Mouse (Mus musculus) hindlimb bud, embryonic 11.5 days (tissue): ENCODE measurements around the gene Mms19.
"Not testable (repeated sequence)": the region's sequence is repeated elsewhere in the genome, so short reads cannot be mapped to it uniquely, and the experiment has no call there.

Experiments
- DNase-seq: peaks from one replicate; pipeline ENCODE4 v3.0.0-alpha.2; 2012; ENCODE audit warnings: low read depth, low spot score; ENCODE audit errors: extremely low spot score

The Mms19 gene

GRCm38 (mm10) chr19:41934124-41934523 is 46.8 kb downstream of the Mms19 start:
- no peak for DNase-seq

- peak; percentile 93 for DNase-seq
Observed at GRCm38 (mm10) chr19:41933179-41934086, 47.5 kb downstream of the Mms19 start, which contains the start of the genes Exosc1 and Zdhhc16. Exosc1 (minus strand) TSS chr19:41933423. Zdhhc16 (plus strand) TSS chr19:41933480.

DNA sequence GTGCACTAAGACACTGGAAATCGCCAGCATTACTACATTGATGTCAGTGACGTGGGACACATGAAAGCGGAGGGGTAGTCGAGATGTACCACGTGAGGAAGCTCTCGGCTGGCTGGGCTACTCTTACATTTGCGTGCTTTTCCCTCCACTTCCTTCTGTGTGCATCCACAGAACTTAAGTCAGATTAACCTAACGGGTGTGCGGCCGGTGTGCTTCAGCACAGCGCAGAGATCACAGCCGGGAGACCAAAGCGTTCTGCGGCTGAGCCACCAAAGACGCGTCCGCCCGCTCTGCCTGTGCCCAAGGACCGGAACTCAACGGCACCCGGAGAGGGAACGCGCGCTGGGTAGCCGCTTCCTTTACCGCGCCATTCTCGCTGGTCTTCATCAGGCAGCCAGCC is 48.3 kb downstream of the Mms19 start:
- DNase-seq = no peak

DNA sequence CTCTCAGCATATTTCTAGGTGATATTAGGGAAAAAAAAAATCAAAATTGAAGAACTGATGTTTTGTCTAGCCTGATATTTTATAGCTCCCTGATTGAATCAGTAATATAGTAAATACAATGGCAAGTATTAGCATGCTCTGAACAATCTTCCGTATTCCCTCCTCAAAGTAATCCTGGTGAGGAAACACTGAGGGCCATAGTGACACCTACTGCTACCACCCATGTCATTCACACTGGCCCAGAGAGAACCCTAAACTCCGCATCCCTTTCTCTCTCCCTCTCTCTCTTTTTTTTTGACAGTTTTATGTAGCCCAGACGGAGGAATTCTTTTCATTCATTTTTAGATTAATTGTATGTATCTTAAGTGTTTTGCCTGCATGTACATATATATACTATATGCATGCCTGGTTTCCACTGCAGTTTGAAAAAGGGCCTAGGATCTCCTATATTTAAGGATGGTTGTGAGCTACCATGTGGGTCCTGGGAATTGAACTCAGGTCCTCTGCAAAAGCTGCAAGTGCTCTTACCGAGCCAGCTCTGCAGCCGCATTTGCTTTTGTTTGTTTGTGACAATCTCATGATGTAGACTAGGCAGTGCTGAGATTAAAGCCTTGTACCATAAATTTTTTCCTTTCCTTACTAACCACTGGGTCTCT is 60.4 kb downstream of the Mms19 start:
- no peak for DNase-seq

- no peak for DNase-seq
Observed at GRCm38 (mm10) chr19:41919471-41919870, 61.5 kb downstream of the Mms19 start.

GRCm38 (mm10) chr19:41916853-41917252 is 64.1 kb downstream of the Mms19 start:
- no peak for DNase-seq

- DNase-seq = no peak
Observed at GRCm38 (mm10) chr19:41915294-41915693, 65.7 kb downstream of the Mms19 start.

DNA sequence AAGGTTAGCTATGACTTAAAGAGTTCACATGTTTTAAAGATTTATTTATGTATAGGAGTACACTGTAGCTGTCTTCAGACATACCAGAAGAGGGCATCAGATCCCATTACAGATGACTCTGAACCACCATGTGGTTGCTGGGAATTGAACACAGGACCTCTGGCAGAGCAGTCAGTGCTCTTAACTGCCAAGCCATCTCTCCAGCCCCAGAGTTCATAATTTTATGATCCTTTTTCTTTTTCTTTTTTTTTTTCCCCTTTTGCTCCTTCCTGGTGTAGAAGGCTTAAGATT is 66.4 kb downstream of the Mms19 start:
- not testable (repeated sequence) for DNase-seq

DNA sequence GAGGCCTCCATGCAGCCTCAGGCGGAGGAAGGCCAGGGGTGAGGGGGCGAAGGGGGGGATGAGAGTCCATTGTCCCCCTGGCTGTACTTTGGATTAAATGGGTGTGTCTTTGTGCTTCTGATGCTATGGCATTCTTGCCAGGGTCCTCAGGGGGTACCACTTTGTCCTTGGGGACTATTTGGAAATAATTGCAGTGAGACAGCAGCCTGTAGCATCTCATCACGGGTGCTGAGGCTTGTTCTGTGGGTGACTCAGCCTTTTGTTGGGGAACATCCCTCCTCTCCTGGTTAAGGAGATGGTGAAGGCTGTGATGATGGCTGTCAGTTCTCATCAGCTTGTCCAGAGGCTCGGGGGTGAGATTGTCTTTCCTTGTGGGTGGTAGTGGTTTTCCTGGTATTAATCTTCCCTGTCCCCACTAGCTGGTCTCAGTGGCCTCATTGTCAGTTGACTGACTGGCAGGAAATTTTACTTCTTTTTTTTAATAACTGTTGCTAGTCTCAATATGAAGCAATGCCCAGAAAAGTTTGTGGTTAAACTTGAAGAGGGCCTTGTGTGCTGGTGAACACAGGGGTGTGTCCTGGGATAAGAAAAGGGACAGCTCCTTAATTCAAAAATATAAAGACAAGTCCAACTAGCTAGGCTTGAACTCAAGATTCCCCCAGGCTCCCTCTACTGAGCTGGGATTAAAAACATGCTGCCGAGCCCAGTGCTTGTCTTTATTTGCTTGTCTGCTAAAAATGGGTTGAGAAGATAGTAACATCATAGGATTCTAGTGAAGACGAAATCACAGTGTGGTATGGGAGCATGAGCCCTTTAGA is 67.0 kb downstream of the Mms19 start:
- no peak for DNase-seq

DNA sequence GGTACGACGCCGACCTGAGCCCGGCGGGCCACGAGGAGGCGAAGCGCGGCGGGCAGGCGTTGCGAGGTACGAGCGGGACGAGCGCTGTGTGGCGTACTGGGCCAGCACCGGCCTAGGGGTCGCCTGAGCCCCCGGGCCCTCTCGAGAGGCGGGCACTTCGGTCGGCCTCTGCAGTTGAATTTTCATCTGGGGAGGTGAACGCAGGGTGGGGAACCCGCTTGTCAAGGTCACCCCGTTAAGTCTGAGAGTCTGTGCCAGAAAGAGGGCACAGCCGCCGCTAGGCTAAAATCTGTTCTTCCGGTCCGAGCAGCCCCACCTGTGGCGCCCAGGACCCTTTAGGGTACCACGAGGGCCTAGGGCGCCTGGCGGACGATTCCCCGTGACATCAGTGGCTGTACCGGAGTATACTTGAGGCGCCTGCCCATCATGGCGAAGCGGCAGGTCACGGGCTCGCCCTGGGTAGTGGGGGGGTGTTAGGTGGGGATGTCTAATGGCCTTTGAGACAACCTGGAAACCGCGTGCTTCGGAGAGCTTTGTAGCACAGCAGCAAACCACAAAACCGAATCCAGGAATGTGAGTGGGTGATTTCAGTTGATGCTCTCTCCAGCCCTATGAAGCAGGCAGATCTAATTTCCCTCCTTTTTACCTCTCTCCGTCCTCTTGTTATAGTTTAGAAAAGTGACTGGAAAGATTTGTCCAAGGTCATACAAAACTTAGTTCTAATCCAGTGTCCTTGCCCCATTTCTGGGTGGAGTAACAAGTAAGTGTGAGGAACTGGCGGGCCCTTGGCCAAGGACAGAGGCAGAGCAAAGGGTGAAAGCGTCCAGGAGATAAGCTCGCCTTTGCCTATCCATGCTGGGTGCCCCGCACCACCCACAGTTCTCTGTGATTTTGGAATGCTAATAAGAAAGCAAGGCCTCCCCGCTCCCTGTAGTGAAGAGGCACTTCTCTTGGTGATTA is 68.6 kb downstream of the Mms19 start:
- DNase-seq = no peak

- DNase-seq = peak; percentile 88
Observed at GRCm38 (mm10) chr19:41911178-41912073, 69.5 kb downstream of the Mms19 start, which contains the start of gene Pgam1. Pgam1 (plus strand) TSS chr19:41911923.

- DNase-seq = no peak
Observed at GRCm38 (mm10) chr19:41910396-41910795, 70.6 kb downstream of the Mms19 start.

DNA sequence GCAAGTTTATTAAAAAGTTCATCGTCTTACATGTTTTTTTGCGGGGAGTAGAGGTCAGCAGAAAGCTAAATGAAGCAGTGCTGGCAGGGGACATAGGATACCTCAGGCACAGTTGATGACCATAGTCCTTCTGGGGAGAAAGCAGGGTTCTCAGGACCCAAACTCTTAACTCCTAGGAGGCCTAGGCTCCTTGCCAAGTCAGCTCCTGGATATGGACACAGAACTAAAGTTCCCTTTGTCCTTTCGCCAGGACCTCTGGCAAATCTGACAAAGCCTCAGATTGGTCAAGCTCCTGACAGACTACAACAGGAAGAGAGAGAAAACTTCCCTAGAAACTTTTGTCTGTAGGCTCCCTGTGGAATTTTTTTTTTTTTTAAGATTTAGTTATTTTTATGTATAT is 72.2 kb downstream of the Mms19 start:
- DNase-seq = no peak

GRCm38 (mm10) chr19:41907079-41907760 is 73.7 kb downstream of the Mms19 start:
- no peak for DNase-seq

GRCm38 (mm10) chr19:41906311-41907078 is 74.5 kb downstream of the Mms19 start:
- DNase-seq = no peak

DNA sequence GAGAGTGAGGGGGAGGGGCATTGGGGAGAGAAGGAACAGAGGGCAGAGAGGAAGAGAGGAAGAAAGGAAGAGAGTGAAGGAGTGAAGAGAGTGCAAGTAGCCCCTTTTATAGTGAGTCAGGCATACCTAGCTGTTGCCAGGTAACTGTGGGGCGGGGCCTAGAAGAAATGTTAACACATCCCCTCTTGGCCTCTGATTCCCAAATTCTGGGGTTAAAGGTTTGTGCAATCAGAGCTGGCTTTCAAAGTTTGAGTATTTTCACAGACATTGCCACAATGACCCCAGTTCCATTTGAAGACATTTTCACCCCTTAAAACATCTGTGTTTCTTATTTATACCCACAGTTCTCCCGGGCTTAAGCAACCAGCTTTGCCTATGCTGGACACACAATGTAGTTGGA is 75.7 kb downstream of the Mms19 start:
- no peak for DNase-seq

- DNase-seq = no peak
Observed at GRCm38 (mm10) chr19:41902848-41903593, 77.9 kb downstream of the Mms19 start.
